Mouse (Mus musculus) ES-Bruce4 (cell line): ENCODE measurements at regions not wholly inside any gene's neighbourhood (a gene's known extent, or its start where the extent isn't known, plus 50 kb on each side); places are given as distances from the start of the nearest gene placed in this dataset.

ENCODE experiments used
- CTCF ChIP-seq: IDR thresholded peaks from one replicate; pipeline ENCODE4 v1.8.1; 2011; ENCODE audit warnings: low read depth, low read length
- POLR2A ChIP-seq: IDR thresholded peaks from one replicate; pipeline ENCODE4 v1.8.1; 2011; ENCODE audit warnings: low read length; ENCODE audit not compliant: insufficient read depth

GRCm38 (mm10) chr2:128342212-128342611 is 216.4 kb downstream of the Bcl2l11 start:
- TF ChIP-seq CTCF (no peak), POLR2A (no peak)
